Mouse (Mus musculus): ENCODE measurements around the gene Fetub. TPM values are rescaled to one million over a fixed set of nuclear protein-coding genes. Genes with fewer than 3 reads are reported as not detected.

Gene Fetub
- total and polyA plus RNA-seq, 3 experiments: 0.42 to 15.8 (median 1.0) TPM

DNA sequence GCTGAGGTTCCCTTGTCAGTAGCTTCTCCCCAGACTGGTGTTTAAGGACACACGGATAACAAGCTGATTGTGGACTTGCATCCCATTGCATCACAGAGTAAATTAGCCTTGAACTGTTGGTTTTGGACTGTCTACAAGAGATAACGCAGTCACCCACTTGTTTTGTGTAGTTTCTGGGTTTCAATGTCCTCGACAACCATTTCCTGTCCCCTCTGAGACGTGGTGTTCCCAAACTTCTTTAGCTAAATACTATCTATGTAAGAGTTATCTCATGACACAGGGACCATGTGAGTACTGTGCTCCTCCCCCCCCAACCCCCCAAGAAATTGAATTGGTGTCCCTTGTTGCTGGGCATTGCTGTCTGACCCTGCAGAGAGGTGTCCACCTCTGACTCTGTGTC is 36.6 kb upstream of the Fetub start:
- Histone ChIP-seq H3K9me3 (replicated peaks; ENCODE audit: low read length) (no peaks in the 10 kb centered on the region), H3K79me2 (replicated peaks; ENCODE audit: control insufficient read depth, extremely low read depth, insufficient read depth, poor library complexity, severe bottlenecking) (no peaks in the 10 kb centered on the region), H3K4me3 (replicated peaks in 1 of 3; ENCODE audit: low read depth in 2 of 3, low read length in 2 of 3, poor library complexity in 1 of 3) (no peak overlapping the region), H3K27ac (ENCODE audit: insufficient read depth, low read depth) (no peak overlapping the region), H3K36me3 (replicated peaks in 1 of 2; ENCODE audit: control insufficient read depth in 1 of 2, insufficient read depth in 1 of 2, low read length in 1 of 2) (peaks cover 0 to 4% of the 10 kb centered on the region in 2 experiments), H3K4me1 (ENCODE audit: control insufficient read depth in 1 of 2, insufficient read depth in 2 of 2) (peaks cover 4 to 49% of the 10 kb centered on the region in 2 experiments; a peak in 2 of 4 replicates), H3K27me3 (replicated peaks) (no peaks in the 10 kb centered on the region), H3K4me2 (ENCODE audit: insufficient read depth, low read depth, poor library complexity, severe bottlenecking) (no peak overlapping the region), H3K9ac (ENCODE audit: insufficient read depth, low read depth) (no peak overlapping the region)
- in situ Hi-C loops (cut with MboI; ENCODE audit: low pct_ligation_motif_present, low pct_unique_long_range_greater_than_20kb, low sequenced_read_pairs): loop anchor here (25.0 kb wide), 1 partner anchor 556 kb away; the partner anchor contains the start of gene Rtp1
- dilution Hi-C loops (cut with MboI; ENCODE audit: extremely low pct_ligation_motif_present, extremely low pct_unique_long_range_greater_than_20kb, low sequenced_read_pairs): no loop called here
- TF ChIP-seq ELF1 (IDR thresholded peaks at IDR 0.05; ENCODE audit: low read depth, low read length) (no peak), RAD21 (IDR thresholded peaks at IDR 0.05; ENCODE audit: low read depth, low read length) (no peak), GABPA (IDR thresholded peaks at IDR 0.05; ENCODE audit: insufficient replicate concordance, low read depth, low read length) (no peak)
- DNase-seq (ENCODE audit: extremely low read depth): no peak

DNA sequence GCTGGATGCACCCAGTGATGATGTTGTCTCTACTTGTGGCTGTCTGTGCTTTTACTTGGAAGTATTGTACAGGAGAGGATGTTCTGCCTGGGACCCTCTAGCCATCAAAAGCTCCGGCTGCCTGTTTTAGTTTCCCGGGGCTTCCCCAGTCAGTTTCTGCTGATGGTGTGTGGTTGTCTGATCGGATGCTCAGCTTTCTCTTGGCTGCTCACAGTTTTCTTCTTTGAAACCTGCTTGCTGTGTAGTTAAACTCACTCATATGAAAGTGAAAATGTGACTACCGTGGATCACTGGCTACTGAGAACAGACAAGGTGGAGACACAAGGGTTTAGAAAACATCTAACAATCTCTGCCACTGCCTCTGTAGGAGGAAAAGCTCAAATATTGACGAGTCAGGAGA is 34.7 kb upstream of the Fetub start:
- peaks cover 4 to 33% of the 10 kb centered on the region in 2 experiments; a peak in 2 of 4 replicates for H3K4me1 ChIP-seq (ENCODE audit: control insufficient read depth in 1 of 2, insufficient read depth in 2 of 2)
- H3K27me3 ChIP-seq (replicated peaks): no peaks in the 10 kb centered on the region
- peak; percentile 40; the same call in 1 of the 2 replicates for TF ChIP-seq BHLHE40 (IDR thresholded peaks at IDR 0.05; ENCODE audit: low read depth, low read length)
- TF ChIP-seq MEF2A (IDR thresholded peaks at IDR 0.05; ENCODE audit: borderline replicate concordance, low read depth, low read length): peak; percentile 14; the same call in 1 of the 2 replicates
- 0 out of 2 replicates have a peak, but pooled peaks have one; percentile 69 for TF ChIP-seq MAFK (IDR thresholded peaks at IDR 0.05; ENCODE audit: insufficient replicate concordance, low read length)
- peak; percentile 67; the same call in 1 of the 2 replicates for TF ChIP-seq IRF4 (IDR thresholded peaks at IDR 0.05; ENCODE audit: low read depth, low read length)
- no peak for TF ChIP-seq ZKSCAN1 (IDR thresholded peaks at IDR 0.05; ENCODE audit: borderline replicate concordance, low read depth, low read length)
- no peak for TF ChIP-seq SMC3 (IDR thresholded peaks at IDR 0.05; ENCODE audit: low read depth, low read length)
- dilution Hi-C loops (cut with MboI; ENCODE audit: extremely low pct_ligation_motif_present, extremely low pct_unique_long_range_greater_than_20kb, low sequenced_read_pairs) (no loop called here), in situ Hi-C loops (cut with MboI; ENCODE audit: low pct_ligation_motif_present, low pct_unique_long_range_greater_than_20kb, low sequenced_read_pairs) (loop anchor here (25.0 kb wide), 1 partner anchor 554 kb away; the partner anchor contains the start of gene Rtp1)
- peaks cover 0 to 4% of the 10 kb centered on the region in 2 experiments for H3K36me3 ChIP-seq (replicated peaks in 1 of 2; ENCODE audit: control insufficient read depth in 1 of 2, insufficient read depth in 1 of 2, low read length in 1 of 2)
- H3K4me3 ChIP-seq (replicated peaks in 1 of 3; ENCODE audit: low read depth in 2 of 3, low read length in 2 of 3, poor library complexity in 1 of 3): no peak overlapping the region
- H3K9ac ChIP-seq (ENCODE audit: insufficient read depth, low read depth): no peak overlapping the region; the same call in 1 of the 2 replicates
- peak overlapping the region; percentile 95 for H3K4me2 ChIP-seq (ENCODE audit: insufficient read depth, low read depth, poor library complexity, severe bottlenecking)
- no peaks in the 10 kb centered on the region for H3K79me2 ChIP-seq (replicated peaks; ENCODE audit: control insufficient read depth, extremely low read depth, insufficient read depth, poor library complexity, severe bottlenecking)
- H3K9me3 ChIP-seq (replicated peaks; ENCODE audit: low read length): no peaks in the 10 kb centered on the region
- peak; percentile 56 for DNase-seq (ENCODE audit: extremely low read depth)
- H3K27ac ChIP-seq (ENCODE audit: insufficient read depth, low read depth): no peak overlapping the region

DNA sequence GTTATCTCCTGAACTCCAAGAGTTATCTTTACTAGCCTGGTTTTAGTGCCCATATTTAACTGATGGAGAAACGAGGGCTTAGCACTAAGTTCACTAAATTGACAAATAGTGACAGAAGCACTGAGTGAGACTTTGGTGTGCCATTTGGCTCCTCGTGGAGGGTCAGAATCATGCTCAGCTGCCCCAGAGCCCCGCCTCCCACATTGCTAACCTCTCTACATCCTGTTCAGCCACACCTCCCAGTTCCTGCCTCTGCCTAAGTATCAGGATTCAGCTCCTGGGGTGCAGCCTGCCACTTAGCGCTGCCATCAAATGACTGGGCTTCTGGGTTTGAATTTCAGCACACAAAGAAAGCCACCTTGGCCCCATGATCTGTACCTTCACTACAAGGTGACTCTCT is 32.8 kb upstream of the Fetub start:
- Histone ChIP-seq H3K79me2 (replicated peaks; ENCODE audit: control insufficient read depth, extremely low read depth, insufficient read depth, poor library complexity, severe bottlenecking) (no peaks in the 10 kb centered on the region), H3K9me3 (replicated peaks; ENCODE audit: low read length) (no peaks in the 10 kb centered on the region), H3K36me3 (replicated peaks in 1 of 2; ENCODE audit: control insufficient read depth in 1 of 2, insufficient read depth in 1 of 2, low read length in 1 of 2) (peaks cover 0 to 3% of the 10 kb centered on the region in 2 experiments), H3K4me1 (ENCODE audit: control insufficient read depth in 1 of 2, insufficient read depth in 2 of 2) (peaks cover 2 to 27% of the 10 kb centered on the region in 2 experiments; a peak in 2 of 4 replicates), H3K4me2 (ENCODE audit: insufficient read depth, low read depth, poor library complexity, severe bottlenecking) (no peak overlapping the region), H3K27me3 (replicated peaks) (no peaks in the 10 kb centered on the region), H3K9ac (ENCODE audit: insufficient read depth, low read depth) (no peak overlapping the region), H3K4me3 (replicated peaks in 1 of 3; ENCODE audit: low read depth in 2 of 3, low read length in 2 of 3, poor library complexity in 1 of 3) (no peak overlapping the region), H3K27ac (ENCODE audit: insufficient read depth, low read depth) (no peak overlapping the region)
- in situ Hi-C loops (cut with MboI; ENCODE audit: low pct_ligation_motif_present, low pct_unique_long_range_greater_than_20kb, low sequenced_read_pairs): loop anchor here (5.0 to 25.0 kb wide), 2 partner anchors 167 to 552 kb away; partner anchors contain the start of gene Rtp1
- no peak for TF ChIP-seq JUND (conservative IDR thresholded peaks at IDR 0.05; ENCODE audit: low read depth, low read length)
- no peak for TF ChIP-seq SIN3A (IDR thresholded peaks at IDR 0.05; ENCODE audit: low read length)
- TF ChIP-seq SMC3 (IDR thresholded peaks at IDR 0.05; ENCODE audit: low read depth, low read length): no peak
- no peak for TF ChIP-seq TBP (conservative IDR thresholded peaks at IDR 0.05; ENCODE audit: low read depth, low read length)
- TF ChIP-seq ZKSCAN1 (IDR thresholded peaks at IDR 0.05; ENCODE audit: borderline replicate concordance, low read depth, low read length): no peak
- TF ChIP-seq RCOR1 (conservative IDR thresholded peaks at IDR 0.05; ENCODE audit: low read depth, low read length): no peak
- TF ChIP-seq MXI1 (IDR thresholded peaks at IDR 0.05; ENCODE audit: low read depth, low read length): no peak
- no peak for TF ChIP-seq KAT2A (IDR thresholded peaks at IDR 0.05; ENCODE audit: insufficient replicate concordance, low read length)
- no peak for TF ChIP-seq BHLHE40 (IDR thresholded peaks at IDR 0.05; ENCODE audit: low read depth, low read length)
- TF ChIP-seq USF2 (conservative IDR thresholded peaks at IDR 0.05; ENCODE audit: low read depth, low read length): no peak
- TF ChIP-seq MEF2A (IDR thresholded peaks at IDR 0.05; ENCODE audit: borderline replicate concordance, low read depth, low read length): no peak
- no peak for TF ChIP-seq POLR2A (IDR thresholded peaks at IDR 0.05; ENCODE audit: low read depth, low read length)
- TF ChIP-seq POLR2AphosphoS2 (IDR thresholded peaks at IDR 0.05; ENCODE audit: low read depth, low read length): no peak
- TF ChIP-seq NRF1 (IDR thresholded peaks at IDR 0.05; ENCODE audit: low read depth, low read length): no peak
- no peak for TF ChIP-seq E2F4 (IDR thresholded peaks at IDR 0.05; ENCODE audit: insufficient replicate concordance, low read depth, low read length)
- TF ChIP-seq TCF12 (IDR thresholded peaks at IDR 0.05; ENCODE audit: low read depth, low read length): no peak
- DNase-seq (ENCODE audit: extremely low read depth): no peak
- dilution Hi-C loops (cut with MboI; ENCODE audit: extremely low pct_ligation_motif_present, extremely low pct_unique_long_range_greater_than_20kb, low sequenced_read_pairs): no loop called here
